Mouse (Mus musculus): ENCODE measurements at regions not wholly inside any gene's neighbourhood (a gene's known extent, or its start where the extent isn't known, plus 50 kb on each side); places are given as distances from the start of the nearest gene placed in this dataset.

- DNase-seq (ENCODE audit: low spot score) = no peak
Measured at GRCm38 (mm10) chr19:21012391-21012790, 58.4 kb upstream of the Tmc1 start.

- DNase-seq (ENCODE audit: low spot score) = no peak
Measured at GRCm38 (mm10) chr19:21009607-21010006, 55.6 kb upstream of the Tmc1 start.

- DNase-seq (ENCODE audit: low spot score) = no peak
Measured at GRCm38 (mm10) chr19:21004411-21004810, 50.4 kb upstream of the Tmc1 start.

Measured in embryo, embryonic 10 days (tissue).